Mouse (Mus musculus) hindbrain, embryonic 12.5 days (tissue): ENCODE measurements around the gene Cenpt. TPM values are rescaled to one million over a fixed set of nuclear protein-coding genes. Genes with fewer than 3 reads are reported as not detected.

Experiments
- polyA plus RNA-seq: library from polyadenylated mRNA; unstranded; fragments of >200 nt; fragmentation: Nextera tagmentation; extraction: Ambion mirVana; gene quantifications from 2 replicates; pipeline ENCODE4 v1.2.1, GENCODE M21; 2016

The Cenpt gene
- polyA plus RNA-seq, 1 experiment from 2014 or later: 63.8 TPM

Other genes starting within 250 kb of the Cenpt start
- gene Ripor1, start 248.0 kb downstream of the Cenpt start, polyA plus RNA-seq: 21.7 and 22.6 TPM in 2 replicates
- 132 and 139 TPM in 2 replicates for gene Ctcf, start 216.7 kb downstream of the Cenpt start, polyA plus RNA-seq
- gene Agrp, start 215.9 kb downstream of the Cenpt start, polyA plus RNA-seq: 1.3 TPM in 2 replicates
- 9.7 and 11.8 TPM in 2 replicates for gene Carmil2, start 167.0 kb downstream of the Cenpt start, polyA plus RNA-seq
- gene Acd, start 152.2 kb downstream of the Cenpt start, polyA plus RNA-seq: 79.1 and 88.0 TPM in 2 replicates
- gene Pard6a, start 152.1 kb downstream of the Cenpt start, polyA plus RNA-seq: 29.5 and 29.7 TPM in 2 replicates
- 0.39 TPM in 1 of 2 replicates, not detected in the other for gene 4933405L10Rik, start 145.6 kb downstream of the Cenpt start, polyA plus RNA-seq
- 22.4 and 23.6 TPM in 2 replicates for gene Enkd1, start 145.1 kb downstream of the Cenpt start, polyA plus RNA-seq
- 63.8 and 68.1 TPM in 2 replicates for gene Gfod2, start 94.6 kb downstream of the Cenpt start, polyA plus RNA-seq
- gene Ranbp10, start 25.9 kb downstream of the Cenpt start, polyA plus RNA-seq: 12.8 and 14.6 TPM in 2 replicates
- gene Tsnaxip1, start 25.5 kb downstream of the Cenpt start, polyA plus RNA-seq: 0.84 and 1.5 TPM in 2 replicates
- gene Thap11, start 1.9 kb upstream of the Cenpt start, polyA plus RNA-seq: 74.3 and 77.8 TPM in 2 replicates
- gene Nutf2, start 7.3 kb upstream of the Cenpt start, polyA plus RNA-seq: 241 and 248 TPM in 2 replicates
- gene Edc4, start 27.6 kb upstream of the Cenpt start, polyA plus RNA-seq: 69.3 and 72.1 TPM in 2 replicates
- 0.56 and 0.63 TPM in 2 replicates for gene Nrn1l, start 40.3 kb upstream of the Cenpt start, polyA plus RNA-seq
- 22.4 and 28.7 TPM in 2 replicates for gene Pskh1, start 47.2 kb upstream of the Cenpt start, polyA plus RNA-seq
- gene Ctrl, start 80.6 kb upstream of the Cenpt start, polyA plus RNA-seq: 2.6 and 2.7 TPM in 2 replicates
- gene Psmb10, start 85.2 kb upstream of the Cenpt start, polyA plus RNA-seq: 27.3 and 30.2 TPM in 2 replicates
- gene Lcat, start 90.1 kb upstream of the Cenpt start, polyA plus RNA-seq: 0.57 and 0.79 TPM in 2 replicates
- 19.5 TPM in 2 replicates for gene Slc12a4, start 112.8 kb upstream of the Cenpt start, polyA plus RNA-seq
- gene Dpep3, start 126.2 kb upstream of the Cenpt start, polyA plus RNA-seq: not detected in 2 replicates
- gene Dus2, start 138.1 kb upstream of the Cenpt start, polyA plus RNA-seq: 16.3 and 20.7 TPM in 2 replicates
- not detected in 2 replicates for gene Dpep2nb, start 152.7 kb upstream of the Cenpt start, polyA plus RNA-seq
- gene Ddx28, start 158.6 kb upstream of the Cenpt start, polyA plus RNA-seq: 18.4 and 19.9 TPM in 2 replicates
- 5.7 and 6.7 TPM in 2 replicates for gene Nfatc3, start 205.6 kb upstream of the Cenpt start, polyA plus RNA-seq